Mouse (Mus musculus): ENCODE results near the gene Reps2. TPM values are rescaled to one million over a fixed set of nuclear protein-coding genes. Genes with fewer than 3 reads are reported as not detected.
A peak's percentile ranks its signal among the peaks of the same experiment; 100 is the strongest.

The Reps2 gene
- polyA plus RNA-seq, 1 experiment from 2014 or later = 1.4 TPM

DNA sequence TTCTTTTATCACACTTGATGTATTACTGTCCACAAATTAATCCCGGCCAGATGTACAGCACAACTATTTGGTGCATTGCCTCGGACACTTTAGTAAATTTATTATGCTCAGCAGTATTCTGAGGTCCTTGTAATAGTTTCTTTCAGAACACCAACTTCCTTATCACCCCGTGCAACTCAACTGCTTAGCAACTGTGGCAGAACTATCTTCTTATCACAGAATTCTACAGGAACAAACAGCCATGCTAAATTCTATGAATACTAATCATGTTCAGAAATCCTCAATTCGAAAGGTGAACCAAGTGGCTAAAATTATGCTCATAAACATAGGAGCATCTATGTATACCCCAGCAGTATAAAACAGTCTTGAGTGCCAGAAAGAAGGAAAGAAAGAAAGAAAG lies 1.7 kb downstream of the Reps2 start:
- no peaks in the 10 kb centered on the region for H3K9me3 ChIP-seq

DNA sequence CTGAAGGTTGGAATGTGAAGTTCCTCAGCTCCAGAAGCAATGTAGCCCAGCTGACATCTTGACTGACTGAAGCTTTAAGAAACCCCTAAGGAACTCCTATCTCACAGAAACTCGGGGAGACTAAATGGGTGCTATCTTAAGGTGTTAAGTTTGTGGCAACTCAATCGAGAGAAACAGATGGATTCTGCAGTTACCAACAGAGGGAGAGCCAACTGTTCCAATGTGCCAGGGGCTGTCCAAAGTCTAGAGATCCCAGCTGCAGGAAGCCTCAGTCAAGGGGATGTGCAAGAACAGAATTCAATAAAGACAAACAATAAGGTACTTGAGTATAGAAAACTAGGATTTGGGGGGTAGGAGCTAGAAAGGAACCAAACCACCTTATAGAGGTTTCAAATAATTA lies 8.3 kb downstream of the Reps2 start:
- no peaks in the 10 kb centered on the region for H3K36me3 ChIP-seq
- H3K27me3 ChIP-seq = peaks cover 28% of the 10 kb centered on the region
- H3K4me2 ChIP-seq (replicated peaks) = no peak overlapping the region
- 28% methylated on average over 2 of the region's 2 CpGs for WGBS
- no peak overlapping the region for H3K9ac ChIP-seq
- H3K4me3 ChIP-seq = no peak overlapping the region
- no peaks in the 10 kb centered on the region for H3K4me1 ChIP-seq
- no peaks in the 10 kb centered on the region for H3K9me3 ChIP-seq
- H3K27ac ChIP-seq = no peak overlapping the region
- ATAC-seq (ENCODE audit: low FRiP score, low read depth) = no peak

More for the DNA sequence above, 1.7 kb downstream of the Reps2 start:
- Histone ChIP-seq H3K27ac (no peak overlapping the region), H3K4me2 (replicated peaks) (no peak overlapping the region), H3K4me1 (no peaks in the 10 kb centered on the region), H3K36me3 (no peaks in the 10 kb centered on the region), H3K27me3 (peaks cover 56% of the 10 kb centered on the region), H3K4me3 (no peak overlapping the region), H3K9ac (no peak overlapping the region)
- no peak for ATAC-seq (ENCODE audit: low FRiP score, low read depth)
- WGBS = 74% methylated on average over 4 of the region's 4 CpGs

DNA sequence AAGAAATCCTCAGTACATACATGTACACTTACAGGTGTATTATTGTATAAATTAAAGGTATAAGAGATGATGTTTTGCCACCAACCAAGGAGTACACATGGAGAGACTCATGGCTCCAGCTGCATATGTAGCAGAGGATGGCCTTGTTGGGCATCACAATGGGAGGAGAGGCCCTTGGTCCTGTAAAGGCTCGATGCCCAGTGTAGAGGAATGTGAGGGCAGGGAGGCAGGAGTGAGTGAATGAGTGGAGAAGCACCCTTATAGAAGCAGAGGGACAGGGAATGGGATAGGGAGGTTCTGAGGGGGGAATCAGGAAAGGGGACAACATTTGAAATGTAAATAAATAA lies 21.4 kb downstream of the Reps2 start:
- Histone ChIP-seq H3K4me3 (no peak overlapping the region), H3K36me3 (no peaks in the 10 kb centered on the region), H3K9ac (no peak overlapping the region), H3K4me1 (no peaks in the 10 kb centered on the region), H3K4me2 (replicated peaks) (no peak overlapping the region), H3K27me3 (peaks cover 10% of the 10 kb centered on the region; the same call in 1 of the 2 replicates), H3K27ac (no peak overlapping the region), H3K9me3 (no peaks in the 10 kb centered on the region)
- WGBS = 78% methylated on average over 1 of the region's 1 CpGs
- ATAC-seq (ENCODE audit: low FRiP score, low read depth) = no peak

DNA sequence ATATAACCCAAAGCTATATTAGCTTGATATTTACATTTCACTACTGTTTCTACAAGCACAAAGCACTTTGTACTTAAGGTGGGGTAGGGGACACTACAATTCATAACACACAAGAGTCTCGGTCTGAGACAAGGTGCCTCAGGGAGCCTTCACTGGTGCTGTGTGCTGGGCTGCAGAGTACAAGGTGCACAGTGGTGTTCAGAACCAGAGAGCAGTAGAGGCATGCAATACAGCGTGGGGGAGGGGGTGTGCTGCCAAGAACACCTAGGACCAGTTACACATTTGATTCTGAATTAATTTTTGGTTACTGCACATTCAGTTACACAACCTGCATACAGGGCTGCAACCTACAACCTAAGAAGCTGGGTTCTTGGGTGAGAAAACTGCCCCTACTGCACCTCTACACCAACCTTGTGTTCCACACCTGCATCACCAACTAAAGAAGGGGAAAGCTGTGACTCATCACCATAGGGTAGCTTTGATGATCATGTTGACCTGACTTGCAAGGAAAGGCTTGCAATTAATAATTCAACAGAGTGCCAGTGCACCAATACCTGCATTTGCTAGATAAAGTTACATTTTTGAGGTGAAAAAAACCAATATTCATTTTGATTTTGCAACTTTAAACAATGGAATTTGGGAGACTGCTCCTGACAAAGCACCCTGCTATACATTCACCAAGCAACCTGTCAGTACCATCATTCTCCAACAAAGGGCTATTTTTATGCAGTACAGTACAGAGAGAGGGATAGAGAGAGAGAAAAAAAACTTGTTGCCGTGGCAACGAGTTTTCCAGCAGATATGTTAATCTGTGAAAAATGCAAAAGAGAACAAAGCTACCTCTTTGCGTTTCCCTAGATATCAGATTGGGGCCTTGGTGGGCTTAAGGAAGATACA lies 22.0 kb downstream of the Reps2 start:
- H3K4me1 ChIP-seq = no peaks in the 10 kb centered on the region
- no peak overlapping the region for H3K27ac ChIP-seq
- no peak for ATAC-seq (ENCODE audit: low FRiP score, low read depth)
- no peak overlapping the region for H3K4me3 ChIP-seq
- no peak overlapping the region for H3K4me2 ChIP-seq (replicated peaks)
- H3K9me3 ChIP-seq = no peaks in the 10 kb centered on the region
- WGBS = 85% methylated on average over 5 of the region's 5 CpGs
- H3K9ac ChIP-seq = no peak overlapping the region
- H3K36me3 ChIP-seq = no peaks in the 10 kb centered on the region
- peaks cover 8% of the 10 kb centered on the region; the same call in 1 of the 2 replicates for H3K27me3 ChIP-seq

DNA sequence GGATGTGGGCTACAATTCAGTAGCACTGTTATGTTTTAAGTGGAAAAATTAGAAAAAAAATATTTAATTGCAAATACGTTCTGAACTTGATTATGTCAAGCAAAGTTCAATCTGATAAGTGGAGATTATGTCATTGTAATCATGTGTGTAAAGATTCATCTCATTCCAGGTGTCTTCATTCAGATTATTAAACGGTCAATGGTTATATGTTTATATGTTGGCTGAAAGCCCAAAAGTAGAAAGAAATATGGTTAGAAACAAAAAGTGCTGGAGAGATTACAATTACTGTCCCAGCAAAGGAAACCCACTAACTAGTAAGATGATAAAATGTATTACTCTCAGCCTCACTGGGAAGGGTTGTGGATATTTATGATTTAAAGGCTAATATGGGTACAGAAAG lies 23.7 kb downstream of the Reps2 start:
- Histone ChIP-seq H3K4me2 (replicated peaks) (no peak overlapping the region), H3K4me3 (no peak overlapping the region), H3K27ac (no peak overlapping the region), H3K36me3 (no peaks in the 10 kb centered on the region), H3K27me3 (peaks cover 11% of the 10 kb centered on the region; the same call in 1 of the 2 replicates), H3K9me3 (no peaks in the 10 kb centered on the region), H3K4me1 (no peaks in the 10 kb centered on the region), H3K9ac (no peak overlapping the region)
- 71% methylated on average over 2 of the region's 2 CpGs for WGBS
- no peak for ATAC-seq (ENCODE audit: low FRiP score, low read depth)

DNA sequence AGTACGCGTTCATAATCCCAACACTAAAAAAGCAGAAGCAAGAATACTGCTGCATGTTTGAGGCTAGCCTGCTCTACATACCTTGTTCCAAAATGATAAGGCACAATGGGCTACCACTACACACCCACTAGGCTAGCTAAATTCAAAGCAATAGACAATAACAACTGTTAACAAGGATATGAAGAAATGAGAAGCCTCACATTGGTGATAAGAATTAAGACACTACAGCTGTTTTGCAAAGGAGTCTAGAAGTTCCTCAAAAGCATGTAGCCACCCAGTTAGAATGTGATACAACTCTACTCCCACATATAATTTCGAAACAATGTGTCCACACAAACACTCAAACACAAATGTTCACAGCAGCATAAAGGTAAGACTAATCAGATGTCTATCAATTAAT lies 24.9 kb downstream of the Reps2 start:
- H3K27me3 ChIP-seq = peaks cover 16% of the 10 kb centered on the region; the same call in 1 of the 2 replicates

DNA sequence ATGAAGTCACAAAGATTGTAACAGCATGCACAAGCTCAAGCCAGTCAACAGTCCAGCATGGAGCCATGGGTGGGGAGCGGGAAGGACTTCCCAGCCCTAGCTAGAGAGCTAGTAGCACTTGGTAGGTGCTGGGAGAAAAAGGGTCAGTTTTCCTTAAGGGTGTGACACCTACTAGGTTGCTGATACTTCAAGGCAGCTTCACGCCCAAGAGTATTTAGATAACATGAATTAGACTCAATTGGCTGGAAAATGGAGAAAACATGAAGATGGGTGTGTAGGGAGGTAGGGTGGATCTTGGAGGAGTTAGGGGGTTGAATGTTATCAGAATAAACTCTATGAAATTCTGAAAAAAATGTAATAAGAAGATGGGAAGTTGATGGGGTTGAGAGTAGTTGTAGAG lies 37.3 kb downstream of the Reps2 start:
- no peaks in the 10 kb centered on the region for H3K4me1 ChIP-seq
- no peak overlapping the region for H3K27ac ChIP-seq
- no peaks in the 10 kb centered on the region for H3K36me3 ChIP-seq
- no peak overlapping the region for H3K4me2 ChIP-seq (replicated peaks)
- no peak overlapping the region for H3K9ac ChIP-seq
- peaks cover 11% of the 10 kb centered on the region; the same call in 1 of the 2 replicates for H3K27me3 ChIP-seq
- 91% methylated on average over 2 of the region's 2 CpGs for WGBS
- H3K4me3 ChIP-seq = no peak overlapping the region
- H3K9me3 ChIP-seq = no peaks in the 10 kb centered on the region
- no peak for ATAC-seq (ENCODE audit: low FRiP score, low read depth)

More for the DNA sequence above, 24.9 kb downstream of the Reps2 start:
- no peak overlapping the region for H3K4me3 ChIP-seq
- 90% methylated on average over 3 of the region's 3 CpGs for WGBS
- H3K27ac ChIP-seq = no peak overlapping the region
- H3K4me1 ChIP-seq = no peaks in the 10 kb centered on the region
- no peak overlapping the region for H3K9ac ChIP-seq
- no peak for ATAC-seq (ENCODE audit: low FRiP score, low read depth)
- no peaks in the 10 kb centered on the region for H3K9me3 ChIP-seq
- no peak overlapping the region for H3K4me2 ChIP-seq (replicated peaks)
- no peaks in the 10 kb centered on the region for H3K36me3 ChIP-seq

DNA sequence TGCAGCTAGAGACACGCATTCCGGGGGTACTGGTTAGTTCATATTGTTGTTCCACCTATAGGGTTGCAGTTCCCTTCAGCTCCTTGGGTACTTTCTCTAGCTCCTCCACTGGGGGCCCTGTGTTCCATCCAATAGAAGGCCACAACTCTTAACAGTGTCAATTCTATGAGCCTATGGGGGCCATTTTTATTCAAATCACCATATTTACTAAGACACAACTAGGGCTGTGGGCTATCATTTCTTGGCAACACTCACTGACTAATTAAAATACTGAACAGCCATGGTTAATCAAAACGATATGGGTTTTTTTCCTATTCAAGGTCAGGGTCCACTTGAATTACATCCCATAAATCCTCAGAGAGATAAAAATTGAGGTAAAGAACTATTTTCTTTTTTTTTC lies 43.8 kb downstream of the Reps2 start:
- Histone ChIP-seq H3K4me2 (replicated peaks) (no peak overlapping the region), H3K9me3 (no peaks in the 10 kb centered on the region), H3K4me3 (no peak overlapping the region), H3K27ac (no peak overlapping the region), H3K4me1 (no peaks in the 10 kb centered on the region), H3K36me3 (no peaks in the 10 kb centered on the region), H3K27me3 (no peaks in the 10 kb centered on the region), H3K9ac (no peak overlapping the region)
- ATAC-seq (ENCODE audit: low FRiP score, low read depth) = 0 out of 2 replicates have a peak, but pooled peaks have one; percentile 24
- 84% methylated on average over 3 of the region's 3 CpGs for WGBS

DNA sequence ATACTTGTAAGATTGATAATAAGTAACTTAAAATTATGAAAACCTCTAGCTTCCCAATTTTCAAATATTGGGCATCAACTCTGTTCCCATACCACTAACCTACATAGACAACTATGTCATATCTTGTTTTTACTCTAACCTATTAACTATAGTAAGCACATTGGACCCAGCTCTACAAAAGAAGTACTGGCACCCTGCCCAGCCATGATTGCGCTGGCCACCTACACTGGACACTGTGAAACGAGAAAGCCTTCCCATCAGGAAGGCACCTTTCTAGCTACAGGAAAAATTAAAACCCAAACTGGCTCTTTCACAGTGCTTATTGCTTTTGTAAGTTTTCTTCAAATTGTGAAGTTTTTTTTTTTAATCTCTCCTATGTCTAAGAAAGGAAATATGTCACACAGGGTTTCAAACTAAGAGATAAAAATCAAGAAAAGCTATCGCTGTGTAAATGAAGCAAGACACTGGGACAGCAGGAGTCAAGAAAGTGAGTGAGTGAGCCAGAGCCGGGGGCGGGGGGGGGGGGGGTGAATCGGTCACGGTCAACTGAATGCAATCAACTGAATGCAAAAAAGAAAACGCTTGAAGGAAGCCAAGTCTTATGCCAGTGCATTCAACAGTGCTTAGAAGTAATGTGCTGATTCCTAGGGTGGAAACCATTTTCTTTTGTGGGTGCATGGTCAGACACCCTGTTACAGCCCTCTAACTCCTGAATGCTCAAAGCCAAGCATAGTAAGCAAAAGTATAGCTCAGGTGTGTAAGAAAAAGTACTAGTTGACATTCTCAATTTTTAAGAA lies 52.2 kb downstream of the Reps2 start:
- Histone ChIP-seq H3K4me3 (no peak overlapping the region), H3K4me1 (no peaks in the 10 kb centered on the region), H3K27me3 (peaks cover 8% of the 10 kb centered on the region; the same call in 1 of the 2 replicates), H3K4me2 (replicated peaks) (no peak overlapping the region), H3K27ac (no peak overlapping the region), H3K9me3 (no peaks in the 10 kb centered on the region), H3K9ac (no peak overlapping the region), H3K36me3 (no peaks in the 10 kb centered on the region)
- WGBS = 62% methylated on average over 8 of the region's 8 CpGs
- no peak for ATAC-seq (ENCODE audit: low FRiP score, low read depth)

DNA sequence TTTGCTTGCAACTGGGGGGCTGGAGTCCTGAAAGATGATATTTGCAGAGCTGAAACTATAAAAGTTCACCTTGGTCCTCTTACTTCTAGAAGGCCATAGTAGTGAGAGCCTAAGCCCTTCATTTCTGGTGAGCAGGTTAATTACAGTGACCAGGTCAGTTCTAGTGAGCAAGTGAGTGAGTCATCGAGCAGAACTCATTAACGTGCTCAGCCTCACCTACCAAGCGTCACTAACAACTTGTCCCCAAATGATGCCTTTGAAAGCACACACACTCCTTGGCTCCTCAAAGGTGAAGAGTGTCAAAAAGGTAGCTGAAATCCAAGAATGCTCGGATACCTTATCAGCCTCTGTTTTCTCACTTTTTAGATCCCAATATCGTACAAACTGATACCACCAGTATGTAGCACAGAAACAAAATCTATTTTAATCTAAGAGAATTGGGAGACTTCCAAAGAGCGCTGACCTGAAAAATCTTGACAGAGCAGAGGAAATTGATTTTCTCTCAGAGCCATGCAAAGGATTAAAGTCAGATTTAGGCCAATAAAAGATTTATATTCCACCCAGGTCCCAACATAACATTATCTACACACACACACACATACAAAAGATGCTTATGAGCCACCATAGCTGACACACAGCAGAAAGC lies 53.2 kb downstream of the Reps2 start:
- Histone ChIP-seq H3K4me3 (no peak overlapping the region), H3K4me2 (replicated peaks) (no peak overlapping the region), H3K27me3 (peaks cover 8% of the 10 kb centered on the region; the same call in 1 of the 2 replicates), H3K9ac (no peak overlapping the region), H3K27ac (no peak overlapping the region), H3K36me3 (no peaks in the 10 kb centered on the region), H3K4me1 (no peaks in the 10 kb centered on the region), H3K9me3 (no peaks in the 10 kb centered on the region)
- WGBS = 73% methylated on average over 6 of the region's 6 CpGs
- ATAC-seq (ENCODE audit: low FRiP score, low read depth) = no peak

DNA sequence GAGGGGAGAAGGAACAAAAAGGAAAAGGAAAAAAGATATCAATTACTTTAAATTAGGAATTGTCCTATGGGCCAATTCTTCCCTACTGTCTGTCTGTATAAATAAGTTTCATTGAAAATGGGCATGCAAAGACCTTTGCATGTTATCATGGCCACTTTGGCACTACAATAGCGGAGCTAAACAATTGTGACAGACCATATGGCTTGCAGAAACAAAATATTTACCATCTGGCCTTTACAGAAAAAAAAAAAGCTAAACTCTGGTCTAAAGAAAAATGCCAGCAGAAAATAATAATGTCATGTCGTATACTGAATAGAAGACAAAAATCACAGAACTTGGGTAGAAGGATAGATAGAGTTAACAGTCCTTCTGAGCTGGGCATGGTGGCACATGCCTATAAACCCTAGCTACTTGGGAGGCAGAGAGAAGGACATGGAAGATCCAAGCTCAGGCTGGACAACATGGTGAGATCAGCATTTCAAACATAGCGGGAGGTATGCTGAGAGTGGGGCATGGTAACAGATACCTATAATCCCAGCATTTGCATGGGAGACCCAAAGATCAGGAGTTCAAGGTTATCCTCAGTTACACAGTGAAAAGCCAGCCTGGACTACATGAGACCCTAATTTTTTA lies 54.2 kb downstream of the Reps2 start:
- no peaks in the 10 kb centered on the region for H3K4me1 ChIP-seq
- no peaks in the 10 kb centered on the region for H3K9me3 ChIP-seq
- ATAC-seq (ENCODE audit: low FRiP score, low read depth) = no peak
- H3K9ac ChIP-seq = no peak overlapping the region
- H3K4me2 ChIP-seq (replicated peaks) = no peak overlapping the region
- 88% methylated on average over 3 of the region's 3 CpGs for WGBS
- H3K36me3 ChIP-seq = no peaks in the 10 kb centered on the region
- no peak overlapping the region for H3K4me3 ChIP-seq
- H3K27me3 ChIP-seq = peaks cover 15% of the 10 kb centered on the region; the same call in 1 of the 2 replicates
- no peak overlapping the region for H3K27ac ChIP-seq
